Mouse (Mus musculus) testis, adult 10 weeks (tissue): Measurements from ENCODE around the gene Mxd1. TPM values are rescaled to one million over a fixed set of nuclear protein-coding genes. Genes with fewer than 3 reads are reported as not detected.

Source experiments
- polyA plus RNA-seq: library from polyadenylated mRNA; stranded (reverse); fragments of 350-450 nt; fragmentation: Illumina TruSeq; extraction: RNeasy Lipid Tissue Mini Kit (QIAGEN cat#74804); gene quantifications from one replicate; pipeline ENCODE4 v1.2.3, GENCODE M21; 2014; ENCODE audit warnings: low read depth, low replicate concordance

Gene Mxd1
- 18.1 TPM for polyA plus RNA-seq

GRCm38 (mm10) chr6:86668580-86669239 is at the start of gene Mxd1:
Mxd1 (minus strand) TSS chr6:86669161.

GRCm38 (mm10) chr6:86683872-86684654 is 15.1 kb upstream of the Mxd1 start, which contains the start of gene Snrnp27:
Snrnp27 (minus strand) TSS chr6:86684522.

GRCm38 (mm10) chr6:86627946-86628345 is 41.0 kb downstream of the Mxd1 start, which contains the start of gene Asprv1:
Asprv1 (plus strand) TSS chr6:86628164.

Other genes starting within 250 kb of the Mxd1 start
- gene Gm44790, start 242.5 kb downstream of the Mxd1 start, polyA plus RNA-seq = not detected
- gene C87436, start 230.8 kb downstream of the Mxd1 start, polyA plus RNA-seq = 64.8 TPM
- 43.3 TPM for gene Pcbp1, start 142.8 kb downstream of the Mxd1 start, polyA plus RNA-seq
- not detected for gene Asprv1, start 41.0 kb downstream of the Mxd1 start, polyA plus RNA-seq
- gene Snrnp27, start 15.4 kb upstream of the Mxd1 start, polyA plus RNA-seq = 118 TPM
- gene Gmcl1, start 64.2 kb upstream of the Mxd1 start, polyA plus RNA-seq = 188 TPM
- 17.1 TPM for gene Anxa4, start 124.4 kb upstream of the Mxd1 start, polyA plus RNA-seq
- gene Aak1, start 180.4 kb upstream of the Mxd1 start, polyA plus RNA-seq = 29.5 TPM